Mouse (Mus musculus) cerebellum, adult 2 months (tissue): ENCODE data around the gene Scube2.

Source experiments
- CTCF ChIP-seq: fragments of 200-500 bp; IDR thresholded peaks from 2 replicates; pipeline ENCODE4 v1.5.1; 2011; ENCODE audit warnings: low read depth, mild to moderate bottlenecking, control low read depth, low read length, moderate library complexity, borderline replicate concordance; ENCODE audit not compliant: insufficient read depth
- POLR2A ChIP-seq: fragments of 200-500 bp; IDR thresholded peaks from 2 replicates; pipeline ENCODE4 v1.6.1; 2011; ENCODE audit warnings: low read length, control low read depth, borderline replicate concordance; ENCODE audit not compliant: insufficient read depth

DNA sequence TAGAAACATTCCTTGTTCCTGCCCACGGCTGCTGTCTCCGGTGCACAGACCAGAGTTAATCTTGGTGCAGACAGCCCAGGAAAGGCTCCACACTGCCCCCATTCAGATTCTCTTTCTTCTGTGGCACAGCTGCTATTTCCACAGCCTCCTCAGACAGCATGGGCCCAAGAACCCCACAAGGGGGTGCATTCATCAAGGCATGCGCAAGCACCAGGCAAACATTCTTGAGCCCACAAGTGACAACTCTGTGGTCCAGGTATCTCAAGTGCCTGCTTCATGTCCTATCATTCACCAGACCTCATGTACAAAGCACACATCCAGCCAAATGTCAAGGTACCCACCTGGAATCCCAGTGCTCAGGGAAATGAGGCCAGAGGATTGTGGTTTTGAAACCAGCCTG lies 3.0 kb upstream of the Scube2 start:
- TF ChIP-seq CTCF: no peak
- TF ChIP-seq POLR2A: no peak
